Mouse (Mus musculus): ENCODE measurements around the gene Zfp1. TPM values are rescaled to one million over a fixed set of nuclear protein-coding genes. Genes with fewer than 3 reads are reported as not detected.

Gene Zfp1
- polyA plus RNA-seq, 1 experiment from 2014 or later: 27.5 TPM

- H3K27me3 ChIP-seq: no peaks in the 10 kb centered on the region
- no peak overlapping the region for H3K4me2 ChIP-seq (replicated peaks)
- no peak overlapping the region for H3K27ac ChIP-seq
- H3K9me3 ChIP-seq: no peaks in the 10 kb centered on the region
- no peak for ATAC-seq (ENCODE audit: low FRiP score, low read depth)
- no peak overlapping the region for H3K4me3 ChIP-seq
- H3K36me3 ChIP-seq: no peaks in the 10 kb centered on the region
- peaks cover 20% of the 10 kb centered on the region for H3K4me1 ChIP-seq
- WGBS: 96% methylated on average over 8 of the region's 8 CpGs
- no peak overlapping the region for H3K9ac ChIP-seq
Measured at GRCm38 (mm10) chr8:111645715-111646114, 2.5 kb downstream of the Zfp1 start.

- Histone ChIP-seq H3K9ac (no peak overlapping the region), H3K4me3 (no peak overlapping the region), H3K27ac (no peak overlapping the region), H3K27me3 (no peaks in the 10 kb centered on the region), H3K9me3 (no peaks in the 10 kb centered on the region), H3K4me2 (replicated peaks) (no peak overlapping the region), H3K4me1 (peaks cover 14% of the 10 kb centered on the region), H3K36me3 (no peaks in the 10 kb centered on the region; the same call in 1 of the 2 replicates)
- ATAC-seq (ENCODE audit: low FRiP score, low read depth): 0 out of 2 replicates have a peak, but pooled peaks have one; percentile 16
- WGBS: 66% methylated on average over 2 of the region's 2 CpGs
Measured at GRCm38 (mm10) chr8:111648834-111649233, 5.6 kb downstream of the Zfp1 start.

DNA sequence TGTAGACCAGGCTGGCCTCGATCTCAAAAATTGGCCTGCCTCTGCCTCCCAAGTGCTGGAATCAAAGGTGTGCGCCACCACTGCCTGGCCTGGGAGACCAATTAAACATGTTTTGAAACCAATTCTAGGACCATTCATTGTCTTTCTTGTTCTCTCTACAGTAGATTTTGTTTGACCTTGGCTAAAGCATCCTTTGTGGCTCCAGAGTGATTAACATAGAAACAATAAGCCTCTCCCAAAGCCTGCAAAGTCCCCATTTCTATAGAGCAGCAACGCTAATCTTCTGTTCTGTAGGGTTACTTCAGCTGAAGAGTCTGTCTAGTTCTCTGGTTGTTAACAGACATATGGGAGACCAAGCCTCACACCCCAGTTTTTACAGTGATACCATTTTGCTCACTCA, 7.5 kb downstream of the Zfp1 start:
- no peak for ATAC-seq (ENCODE audit: low FRiP score, low read depth)
- Histone ChIP-seq H3K4me2 (replicated peaks) (no peak overlapping the region), H3K9ac (no peak overlapping the region), H3K4me3 (no peak overlapping the region), H3K4me1 (peaks cover 11% of the 10 kb centered on the region; the same call in 1 of the 2 replicates), H3K27me3 (no peaks in the 10 kb centered on the region), H3K36me3 (peaks cover 3% of the 10 kb centered on the region; the same call in 1 of the 2 replicates), H3K9me3 (no peaks in the 10 kb centered on the region), H3K27ac (no peak overlapping the region)
- 93% methylated on average over 3 of the region's 3 CpGs for WGBS

- H3K27me3 ChIP-seq: no peaks in the 10 kb centered on the region
- WGBS: 95% methylated on average over 2 of the region's 2 CpGs
- H3K4me1 ChIP-seq: peaks cover 6% of the 10 kb centered on the region; the same call in 1 of the 2 replicates
- H3K27ac ChIP-seq: no peak overlapping the region
- peaks cover 3% of the 10 kb centered on the region; the same call in 1 of the 2 replicates for H3K36me3 ChIP-seq
- H3K9me3 ChIP-seq: no peaks in the 10 kb centered on the region
- no peak overlapping the region for H3K4me3 ChIP-seq
- ATAC-seq (ENCODE audit: low FRiP score, low read depth): no peak
- H3K9ac ChIP-seq: no peak overlapping the region
- H3K4me2 ChIP-seq (replicated peaks): no peak overlapping the region
Measured at GRCm38 (mm10) chr8:111653524-111653923, 10.3 kb downstream of the Zfp1 start.

- WGBS: 63% methylated on average over 1 of the region's 1 CpGs
- H3K4me3 ChIP-seq: no peak overlapping the region
- no peaks in the 10 kb centered on the region for H3K4me1 ChIP-seq
- H3K27ac ChIP-seq: no peak overlapping the region
- H3K27me3 ChIP-seq: no peaks in the 10 kb centered on the region
- no peaks in the 10 kb centered on the region for H3K9me3 ChIP-seq
- ATAC-seq (ENCODE audit: low FRiP score, low read depth): no peak
- peaks cover 26% of the 10 kb centered on the region for H3K36me3 ChIP-seq
- no peak overlapping the region for H3K4me2 ChIP-seq (replicated peaks)
- H3K9ac ChIP-seq: no peak overlapping the region
Measured at GRCm38 (mm10) chr8:111657312-111657854, 14.2 kb downstream of the Zfp1 start.

DNA sequence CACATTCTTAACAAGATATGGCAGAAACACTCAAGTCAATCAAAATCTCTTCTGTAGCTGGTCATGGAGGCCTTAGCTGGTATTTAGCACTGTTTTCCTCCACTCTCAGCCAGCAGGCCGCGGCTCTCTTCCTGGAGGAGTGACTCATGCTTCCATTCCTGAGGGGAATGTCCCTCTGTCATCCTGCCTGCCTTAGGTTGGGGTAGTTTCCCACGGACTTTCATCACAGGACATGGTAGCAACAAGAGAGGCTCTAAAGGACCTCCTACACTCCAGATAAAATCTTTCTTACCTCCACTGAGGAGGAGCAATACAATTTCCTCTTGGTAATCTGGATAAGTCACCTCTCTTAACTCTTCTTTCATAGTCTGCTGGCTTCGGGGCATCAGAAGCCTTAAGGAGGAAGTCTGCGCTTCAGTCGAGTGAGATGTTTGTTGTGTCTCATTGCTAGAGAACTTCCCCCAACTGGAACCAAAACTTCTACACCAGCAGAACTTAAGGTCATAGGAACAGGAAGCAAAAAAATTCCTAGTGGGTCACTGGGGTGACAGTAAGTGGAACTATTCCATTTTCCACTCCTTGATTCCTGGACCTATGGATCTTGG, 15.7 kb downstream of the Zfp1 start:
- H3K27me3 ChIP-seq: no peaks in the 10 kb centered on the region
- no peaks in the 10 kb centered on the region for H3K4me1 ChIP-seq
- H3K27ac ChIP-seq: no peak overlapping the region
- no peak for ATAC-seq (ENCODE audit: low FRiP score, low read depth)
- H3K36me3 ChIP-seq: peaks cover 26% of the 10 kb centered on the region
- no peak overlapping the region for H3K9ac ChIP-seq
- H3K4me3 ChIP-seq: no peak overlapping the region
- no peak overlapping the region for H3K4me2 ChIP-seq (replicated peaks)
- 89% methylated on average over 6 of the region's 6 CpGs for WGBS
- H3K9me3 ChIP-seq: no peaks in the 10 kb centered on the region

- H3K4me1 ChIP-seq: no peaks in the 10 kb centered on the region
- no peak overlapping the region for H3K4me3 ChIP-seq
- no peak overlapping the region for H3K9ac ChIP-seq
- no peak overlapping the region for H3K27ac ChIP-seq
- H3K27me3 ChIP-seq: no peaks in the 10 kb centered on the region
- no peak overlapping the region for H3K4me2 ChIP-seq (replicated peaks)
- peaks cover 38% of the 10 kb centered on the region for H3K36me3 ChIP-seq
- WGBS: 89% methylated on average over 3 of the region's 3 CpGs
- no peaks in the 10 kb centered on the region for H3K9me3 ChIP-seq
- no peak for ATAC-seq (ENCODE audit: low FRiP score, low read depth)
Measured at GRCm38 (mm10) chr8:111662473-111662872, 19.3 kb downstream of the Zfp1 start.

DNA sequence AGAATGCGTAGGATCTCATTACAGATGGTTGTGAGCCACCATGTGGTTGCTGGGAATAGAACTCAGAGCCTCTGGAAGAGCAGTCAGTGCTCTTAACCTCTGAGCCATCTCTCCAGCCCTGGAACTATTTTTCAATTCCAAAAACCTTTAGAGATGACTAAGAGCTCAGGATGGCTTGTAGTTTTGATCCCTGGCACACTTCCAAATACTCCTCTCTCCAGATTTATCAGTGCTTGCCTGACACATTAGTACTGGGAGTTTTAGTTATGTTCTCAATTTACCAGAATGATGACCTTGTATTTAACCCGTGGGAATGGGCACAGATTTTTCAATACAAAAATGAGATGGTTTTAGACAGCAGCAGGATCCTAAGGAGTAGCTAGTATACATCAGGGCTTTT, 23.6 kb downstream of the Zfp1 start:
- 89% methylated on average over 2 of the region's 2 CpGs for WGBS
- Histone ChIP-seq H3K4me2 (replicated peaks) (no peak overlapping the region), H3K4me1 (no peaks in the 10 kb centered on the region), H3K27me3 (no peaks in the 10 kb centered on the region), H3K36me3 (peaks cover 52% of the 10 kb centered on the region), H3K27ac (no peak overlapping the region), H3K4me3 (no peak overlapping the region), H3K9me3 (no peaks in the 10 kb centered on the region), H3K9ac (no peak overlapping the region)
- ATAC-seq (ENCODE audit: low FRiP score, low read depth): no peak

GRCm38 (mm10) chr8:111676237-111676636, 33.0 kb downstream of the Zfp1 start:
- H3K9ac ChIP-seq: no peak overlapping the region
- H3K27ac ChIP-seq: no peak overlapping the region
- H3K36me3 ChIP-seq: peaks cover 17% of the 10 kb centered on the region
- H3K4me1 ChIP-seq: no peaks in the 10 kb centered on the region
- H3K4me3 ChIP-seq: no peak overlapping the region
- no peak for ATAC-seq (ENCODE audit: low FRiP score, low read depth)
- 0 out of 2 replicates have a peak, but pooled peaks cover 1% of the 10 kb centered on the region for H3K27me3 ChIP-seq
- WGBS: 79% methylated on average over 8 of the region's 8 CpGs
- H3K9me3 ChIP-seq: no peaks in the 10 kb centered on the region
- H3K4me2 ChIP-seq (replicated peaks): no peak overlapping the region

GRCm38 (mm10) chr8:111678111-111678510, 34.9 kb downstream of the Zfp1 start:
- Histone ChIP-seq H3K36me3 (peaks cover 5% of the 10 kb centered on the region), H3K9me3 (no peaks in the 10 kb centered on the region), H3K4me2 (replicated peaks) (no peak overlapping the region), H3K9ac (no peak overlapping the region), H3K4me1 (no peaks in the 10 kb centered on the region), H3K27me3 (0 out of 2 replicates have a peak, but pooled peaks cover 3% of the 10 kb centered on the region), H3K4me3 (no peak overlapping the region), H3K27ac (no peak overlapping the region)
- WGBS: 35% methylated on average over 3 of the region's 3 CpGs
- no peak for ATAC-seq (ENCODE audit: low FRiP score, low read depth)

- Histone ChIP-seq H3K9me3 (no peaks in the 10 kb centered on the region), H3K9ac (no peak overlapping the region), H3K27me3 (0 out of 2 replicates have a peak, but pooled peaks cover 3% of the 10 kb centered on the region), H3K4me1 (no peaks in the 10 kb centered on the region), H3K36me3 (no peaks in the 10 kb centered on the region), H3K4me3 (no peak overlapping the region), H3K27ac (no peak overlapping the region), H3K4me2 (replicated peaks) (no peak overlapping the region)
- no peak for ATAC-seq (ENCODE audit: low FRiP score, low read depth)
- 89% methylated on average over 7 of the region's 7 CpGs for WGBS
Measured at GRCm38 (mm10) chr8:111678848-111679247, 35.6 kb downstream of the Zfp1 start.

DNA sequence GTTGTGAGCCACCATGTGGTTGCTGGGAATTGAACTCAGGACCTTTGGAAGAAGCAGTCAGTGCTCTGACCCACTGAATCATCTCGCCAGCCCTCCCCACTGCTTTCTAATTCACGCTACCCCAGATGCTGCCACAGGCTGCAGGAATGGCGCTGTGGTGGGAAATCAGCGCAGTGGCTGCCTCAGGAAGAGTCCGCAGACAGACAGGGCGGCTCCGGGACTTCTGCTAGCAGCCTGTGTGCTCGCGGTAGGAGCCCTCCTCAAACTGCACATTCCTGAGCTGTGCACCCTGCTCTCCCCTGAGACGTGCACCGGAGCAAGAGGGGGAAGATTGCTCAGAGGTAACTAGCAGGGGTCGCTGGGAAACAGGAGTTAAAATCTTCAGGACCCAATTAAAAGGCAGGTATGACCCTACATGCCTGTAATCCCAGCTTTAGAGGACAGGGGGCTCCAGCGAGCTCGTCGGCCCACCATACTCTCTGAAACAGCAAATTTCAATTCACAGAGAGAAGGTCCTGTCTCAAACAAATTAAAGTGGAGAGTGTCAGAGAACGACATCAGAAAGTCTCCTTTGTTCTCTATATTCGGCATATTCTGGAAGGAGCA, 37.3 kb downstream of the Zfp1 start:
- H3K4me1 ChIP-seq: no peaks in the 10 kb centered on the region
- 0 out of 2 replicates have a peak, but pooled peaks cover 3% of the 10 kb centered on the region for H3K27me3 ChIP-seq
- H3K27ac ChIP-seq: no peak overlapping the region
- WGBS: 37% methylated on average over 17 of the region's 17 CpGs
- no peak overlapping the region for H3K4me3 ChIP-seq
- peak overlapping the region; percentile 17; the same call in 1 of the 2 replicates for H3K4me2 ChIP-seq (replicated peaks)
- no peak overlapping the region for H3K9ac ChIP-seq
- no peaks in the 10 kb centered on the region for H3K36me3 ChIP-seq
- H3K9me3 ChIP-seq: no peaks in the 10 kb centered on the region
- ATAC-seq (ENCODE audit: low FRiP score, low read depth): no peak

Data from limb, embryonic 13.5 days (tissue).